Mouse (Mus musculus): ENCODE measurements around the gene Prrg2.

Prrg2 gene

GRCm38 (mm10) chr7:45012011-45012410, 50.5 kb downstream of the Prrg2 start:
- no peak for DNase-seq (ENCODE audit: low spot score in 2 of 2)

- DNase-seq (ENCODE audit: low spot score in 2 of 2) = no peak
Observed at GRCm38 (mm10) chr7:45008411-45008810, 54.1 kb downstream of the Prrg2 start.

- no peak for DNase-seq (ENCODE audit: low spot score in 2 of 2)
Observed at GRCm38 (mm10) chr7:45007846-45008245, 54.6 kb downstream of the Prrg2 start.

- no peak for DNase-seq (ENCODE audit: low spot score in 2 of 2)
Observed at GRCm38 (mm10) chr7:45007141-45007540, 55.3 kb downstream of the Prrg2 start.

- no peak for DNase-seq (ENCODE audit: low spot score in 2 of 2)
Observed at GRCm38 (mm10) chr7:45006503-45006902, 56.0 kb downstream of the Prrg2 start.

- DNase-seq (ENCODE audit: low spot score in 2 of 2) = no peak
Observed at GRCm38 (mm10) chr7:45005321-45005992, 57.0 kb downstream of the Prrg2 start.

GRCm38 (mm10) chr7:45004546-45004945, 57.9 kb downstream of the Prrg2 start:
- no peak for DNase-seq (ENCODE audit: low spot score in 2 of 2)

Data from urinary bladder, postnatal 36 days (tissue).